Mouse (Mus musculus): ENCODE data around the gene Mief2.

Gene Mief2

DNA sequence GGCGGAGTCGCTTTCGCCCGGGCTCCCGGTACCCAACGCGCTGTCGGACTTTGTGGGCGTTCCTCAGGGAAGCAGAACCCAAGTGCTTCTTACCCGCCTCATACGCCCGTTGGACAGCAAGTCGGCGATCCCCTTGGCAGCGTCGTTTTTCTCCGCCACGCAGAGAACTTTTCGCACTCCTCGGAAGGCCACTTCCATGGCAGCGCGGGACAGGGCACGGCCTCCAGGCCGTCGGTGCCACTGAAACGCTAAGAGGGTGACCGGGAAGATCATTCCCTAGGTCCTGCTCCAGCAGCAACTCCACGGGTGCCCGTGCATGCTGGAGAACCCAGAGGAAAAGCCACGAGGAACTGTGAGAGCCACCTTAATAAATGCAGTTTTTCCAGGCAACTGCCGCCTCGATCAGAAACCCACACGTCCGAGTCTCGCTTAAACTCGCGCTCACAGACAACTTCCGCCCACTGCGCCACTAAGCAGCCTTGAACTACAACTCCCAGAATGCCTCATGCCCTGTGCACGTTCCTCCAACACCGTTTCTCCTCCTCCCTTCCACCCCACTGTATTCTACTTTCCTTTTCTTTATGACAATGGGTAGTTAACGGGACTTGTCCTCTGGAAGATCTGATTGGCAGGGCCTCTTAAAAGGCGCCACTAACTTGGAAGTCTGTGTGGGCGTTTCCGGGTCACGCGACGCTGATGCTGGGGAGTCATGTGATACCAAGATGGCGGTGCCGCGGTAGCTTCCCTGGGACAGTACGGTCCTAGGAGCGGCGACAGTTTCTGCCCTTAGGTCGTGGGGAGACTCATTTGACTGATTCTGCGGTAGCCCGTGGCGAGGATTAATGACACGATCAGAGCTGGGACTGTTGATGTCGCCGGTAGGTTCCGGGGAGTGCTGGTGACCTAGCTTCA lies 48.9 kb downstream of the Mief2 start, which contains the start of the genes Top3a and Smcr8:
Gene Top3a, minus strand, starts transcription at position 537 of the 912 bp plus-strand sequence.
Gene Smcr8, plus strand, starts transcription at position 696 of the 912 bp plus-strand sequence.
- in situ Hi-C loops (cut with MboI) = no loop called here

DNA sequence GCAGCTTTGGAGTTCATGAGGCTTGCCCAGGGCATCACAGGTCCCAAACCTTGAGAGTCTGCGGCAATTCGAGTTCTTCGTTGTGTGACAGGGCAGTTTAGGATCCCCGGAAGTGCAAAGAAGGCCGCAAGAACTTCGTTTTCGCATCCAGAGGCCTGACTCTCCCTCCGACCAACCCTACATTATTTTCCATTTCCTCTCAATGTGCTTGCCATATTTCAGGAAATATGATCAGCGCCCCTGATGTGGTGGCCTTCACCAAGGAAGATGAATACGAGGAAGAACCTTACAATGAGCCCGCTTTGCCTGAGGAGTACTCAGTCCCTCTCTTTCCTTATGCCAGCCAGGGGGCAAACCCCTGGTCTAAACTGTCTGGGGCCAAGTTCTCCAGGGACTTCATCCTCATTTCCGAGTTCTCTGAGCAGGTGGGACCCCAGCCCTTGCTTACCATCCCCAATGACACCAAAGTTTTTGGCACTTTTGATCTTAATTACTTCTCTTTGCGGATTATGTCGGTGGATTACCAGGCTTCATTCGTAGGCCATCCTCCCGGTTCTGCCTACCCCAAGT lies 49.7 kb downstream of the Mief2 start:
- in situ Hi-C loops (cut with MboI) = no loop called here

DNA sequence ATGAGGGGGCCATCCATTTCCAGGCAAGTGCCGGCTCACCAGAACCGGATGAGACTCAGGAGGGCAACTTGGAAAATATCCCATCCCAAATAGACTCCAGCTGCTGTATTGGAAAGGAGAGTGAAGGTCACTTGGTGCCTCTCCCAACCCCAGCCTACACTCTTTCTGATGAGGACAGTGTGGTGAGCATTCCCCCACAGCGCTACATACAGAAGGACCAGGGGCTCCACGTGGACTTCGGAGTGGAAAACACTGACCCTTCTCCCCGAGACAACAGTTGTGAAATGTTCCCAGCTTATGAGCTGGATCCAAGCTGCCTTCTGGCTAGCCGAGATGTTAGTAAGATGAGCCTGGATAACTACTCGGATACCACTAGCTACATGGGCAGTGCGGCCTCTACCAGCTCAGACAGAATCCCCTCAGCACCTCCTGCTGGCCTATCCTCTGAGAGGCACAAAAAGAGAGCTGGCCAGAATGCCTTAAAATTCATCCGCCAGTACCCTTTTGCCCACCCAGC lies 51.5 kb downstream of the Mief2 start:
- in situ Hi-C loops (cut with MboI) = no loop called here
